Mouse (Mus musculus): ENCODE data around the gene Arpc1a.

- TF ChIP-seq CTCF (conservative IDR thresholded peaks at IDR 0.05; ENCODE audit: low read length): peak; percentile 86
- TF ChIP-seq NANOG (IDR thresholded peaks at IDR 0.05; ENCODE audit: borderline replicate concordance, low read length): no peak
- no peak for TF ChIP-seq POU5F1 (IDR thresholded peaks at IDR 0.05; ENCODE audit: borderline replicate concordance, low read length)
Observed at GRCm38 (mm10) chr5:145088186-145088585, 4.6 kb downstream of the Arpc1a start.
